Mouse (Mus musculus) heart, embryonic 14.5 days (tissue): ENCODE results near the gene Nfu1. TPM values are rescaled to one million over a fixed set of nuclear protein-coding genes. Genes with fewer than 3 reads are reported as not detected.
"Not testable (repeated sequence)": the region's sequence is repeated elsewhere in the genome, so short reads cannot be mapped to it uniquely, and the experiment has no call there.

ENCODE experiments used
- ATAC-seq: fragments of 200-750 bp; cut with Nextera tagmentation; 2 replicates; pipeline ENCODE4 v1.8.0; 2017; ENCODE audit warnings: low read depth, moderate TSS enrichment; ENCODE audit not compliant: insufficient number of reproducible peaks, insufficient read depth, low FRiP score
- H3K27ac ChIP-seq, 2 experiments: fragments of 200-500 bp in 1 of 2; fragments of 300-500 bp in 1 of 2; sonication (generic) in 1 of 2; replicated peaks in 1 of 2; 2 replicates each; pipeline ENCODE4 v1.5.1; 2012 to 2014; ENCODE audit warnings: low read depth in 2 of 2, low read length in 2 of 2, control low read depth in 1 of 2, mild to moderate bottlenecking in 1 of 2, mixed read lengths in 1 of 2; ENCODE audit not compliant: control insufficient read depth in 1 of 2, insufficient read depth in 1 of 2
- H3K27me3 ChIP-seq: fragments of 300-500 bp; sonication (generic); 2 replicates; pipeline ENCODE4 v1.6.1; 2014; ENCODE audit warnings: mild to moderate bottlenecking, low read length, control low read depth; ENCODE audit not compliant: control insufficient read depth, insufficient read depth
- H3K36me3 ChIP-seq: fragments of 300-500 bp; sonication (generic); 2 replicates; pipeline ENCODE4 v1.6.1; 2014; ENCODE audit warnings: mild to moderate bottlenecking, control low read depth, low read length, mixed read lengths; ENCODE audit not compliant: control insufficient read depth, insufficient read depth
- H3K4me1 ChIP-seq, 2 experiments: fragments of 200-500 bp in 1 of 2; fragments of 300-500 bp in 1 of 2; sonication (generic) in 1 of 2; 2 replicates each; pipeline ENCODE4 v1.6.1; 2012 to 2014; ENCODE audit warnings: low read length in 2 of 2, control low read depth in 1 of 2, mixed read lengths in 1 of 2; ENCODE audit not compliant: control insufficient read depth in 2 of 2, insufficient read depth in 2 of 2
- H3K4me2 ChIP-seq: fragments of 300-500 bp; sonication (generic); 2 replicates; pipeline ENCODE4 v1.6.1; 2014; ENCODE audit warnings: mild to moderate bottlenecking, low read length
- H3K4me3 ChIP-seq, 2 experiments: fragments of 200-500 bp in 1 of 2; fragments of 300-500 bp in 1 of 2; sonication (generic) in 1 of 2; 2 replicates each; pipeline ENCODE4 v1.5.1; 2012 to 2014; ENCODE audit warnings: low read length in 2 of 2, mild to moderate bottlenecking in 2 of 2, control low read depth in 1 of 2, low read depth in 1 of 2, moderate library complexity in 1 of 2; ENCODE audit not compliant: control insufficient read depth in 1 of 2, insufficient read depth in 1 of 2
- H3K9ac ChIP-seq: fragments of 300-500 bp; sonication (generic); 2 replicates; pipeline ENCODE4 v1.6.1; 2014; ENCODE audit warnings: mild to moderate bottlenecking, low read length
- H3K9me3 ChIP-seq: fragments of 300-500 bp; sonication (generic); 2 replicates; pipeline ENCODE4 v1.6.1; 2016; ENCODE audit warnings: low read length, control low read depth; ENCODE audit not compliant: control insufficient read depth
- WGBS: fragments of 180-500 bp; shearing (Covaris S2); extraction: QIAGEN DNeasy Blood & Tissue Kit; methylation state at CpG from one replicate; pipeline ENCODE4 v1.1.7; 2014; 5-methylcytosine and 5-hydroxymethylcytosine counted together
- polyA plus RNA-seq: library from polyadenylated mRNA; unstranded; fragments of >200 nt; fragmentation: Nextera tagmentation; extraction: Ambion mirVana; gene quantifications from 2 replicates; pipeline ENCODE4 v1.2.1, GENCODE M21; 2014

The Nfu1 gene
- polyA plus RNA-seq, 1 experiment from 2014 or later = 108 TPM

DNA sequence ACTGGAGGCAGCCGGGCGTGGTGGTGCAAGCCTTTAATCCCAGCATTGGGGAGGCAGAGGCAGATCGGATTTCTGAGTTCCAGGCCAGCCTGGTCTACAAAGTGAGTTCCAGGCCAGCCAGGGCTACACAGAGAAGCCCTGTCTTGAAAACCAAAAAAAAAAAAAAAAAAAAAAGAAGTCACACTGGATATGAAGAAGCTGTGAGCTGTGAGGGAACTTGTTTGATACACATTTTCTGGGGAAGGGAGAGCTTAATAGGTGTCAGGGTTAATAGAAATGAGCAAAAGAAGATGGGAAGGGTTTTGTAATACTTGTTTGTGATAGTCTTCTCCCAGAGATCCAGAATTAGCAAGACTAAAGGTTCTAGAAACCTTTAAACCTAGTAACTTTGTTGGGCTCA lies 36.5 kb downstream of the Nfu1 start:
- no peak overlapping the region for H3K4me2 ChIP-seq
- no peaks in the 10 kb centered on the region for H3K9me3 ChIP-seq
- ATAC-seq = no peak
- no peaks in the 10 kb centered on the region for H3K27me3 ChIP-seq
- H3K27ac ChIP-seq = no peak overlapping the region
- no peak overlapping the region for H3K9ac ChIP-seq
- H3K4me1 ChIP-seq = peaks cover 2 to 15% of the 10 kb centered on the region in 2 experiments; a peak in 2 of 4 replicates
- 81% methylated on average over 3 of the region's 3 CpGs for WGBS
- H3K4me3 ChIP-seq = no peak overlapping the region
- H3K36me3 ChIP-seq = peaks cover 13% of the 10 kb centered on the region; the same call in 1 of the 2 replicates

DNA sequence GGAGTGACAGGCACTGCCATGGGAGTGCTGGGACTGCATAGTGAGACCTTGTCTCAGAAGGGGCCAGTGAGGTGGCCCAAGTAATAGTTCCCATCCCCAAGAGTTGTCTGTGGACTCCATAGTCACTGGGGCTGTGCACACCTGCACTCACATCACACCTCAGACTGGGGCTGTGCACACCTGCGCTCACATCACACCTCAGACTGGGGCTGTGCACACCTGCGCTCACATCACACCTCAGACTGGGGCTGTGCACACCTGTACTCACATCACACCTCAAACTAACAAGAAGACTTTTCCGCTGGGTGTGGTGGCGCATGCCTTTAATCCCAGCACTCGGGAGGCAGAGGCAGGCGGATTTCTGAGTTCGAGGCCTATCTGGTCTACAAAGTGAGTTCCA lies 39.7 kb downstream of the Nfu1 start:
- not testable (repeated sequence) for H3K27me3 ChIP-seq, ATAC-seq, H3K27ac ChIP-seq, H3K4me1 ChIP-seq, H3K9me3 ChIP-seq, H3K4me2 ChIP-seq, H3K9ac ChIP-seq, H3K4me3 ChIP-seq
- peaks cover 36% of the 10 kb centered on the region for H3K36me3 ChIP-seq
- WGBS = 93% methylated on average over 7 of the region's 7 CpGs

DNA sequence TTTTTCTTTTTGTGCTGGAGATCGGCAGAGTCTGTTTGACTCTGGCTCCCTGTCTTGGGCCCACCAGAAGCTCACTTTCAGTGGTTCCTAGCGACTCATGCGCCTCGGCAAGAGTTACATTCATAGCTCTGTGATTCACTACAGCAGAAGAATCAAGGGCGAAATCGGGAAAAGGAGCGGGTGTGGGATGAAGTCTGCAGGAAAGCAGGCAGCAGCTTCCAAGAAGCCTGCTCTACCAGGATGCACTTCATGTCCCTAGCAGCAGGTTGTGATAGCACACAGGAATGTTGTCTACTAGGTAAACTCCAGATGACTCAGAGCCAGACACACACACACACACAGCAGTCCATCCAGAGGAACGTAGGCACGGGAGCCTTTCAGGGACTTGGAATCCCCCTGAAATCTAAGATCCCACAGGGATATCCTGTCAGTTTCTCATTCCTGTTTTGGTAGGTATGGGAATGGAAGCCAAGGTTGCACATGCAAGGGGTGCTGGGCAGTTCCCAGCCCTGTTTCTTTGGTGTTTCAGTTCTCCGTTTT lies 42.9 kb downstream of the Nfu1 start:
- no peak overlapping the region for H3K27ac ChIP-seq
- no peak overlapping the region for H3K4me2 ChIP-seq
- no peaks in the 10 kb centered on the region for H3K27me3 ChIP-seq
- no peaks in the 10 kb centered on the region for H3K4me1 ChIP-seq
- H3K9ac ChIP-seq = no peak overlapping the region
- WGBS = 76% methylated on average over 10 of the region's 10 CpGs
- no peaks in the 10 kb centered on the region for H3K9me3 ChIP-seq
- H3K36me3 ChIP-seq = peaks cover 67% of the 10 kb centered on the region
- no peak overlapping the region for H3K4me3 ChIP-seq
- ATAC-seq = no peak

DNA sequence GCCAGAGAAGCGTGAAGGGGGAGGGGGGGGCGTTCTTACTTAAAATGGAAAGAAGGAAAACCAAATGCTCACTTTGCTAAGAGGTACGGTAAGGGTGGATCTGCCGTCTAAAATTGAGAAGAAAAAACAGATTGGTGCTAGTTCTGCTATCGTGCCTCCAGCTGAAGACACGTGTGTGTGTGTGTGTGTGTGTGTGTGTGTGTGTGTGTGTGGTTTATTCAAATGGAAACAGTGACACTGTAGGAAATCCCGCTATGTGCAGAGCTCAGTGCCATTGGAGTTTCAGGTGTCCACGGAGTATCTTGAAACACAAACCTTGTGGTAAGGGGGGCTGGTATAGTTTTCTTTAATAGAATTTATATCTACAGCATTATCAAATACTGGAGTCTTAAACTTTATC lies 45.2 kb downstream of the Nfu1 start:
- no peak overlapping the region for H3K4me2 ChIP-seq
- no peak overlapping the region for H3K4me3 ChIP-seq
- no peak for ATAC-seq
- H3K9me3 ChIP-seq = no peaks in the 10 kb centered on the region
- peaks cover 76% of the 10 kb centered on the region for H3K36me3 ChIP-seq
- WGBS = 91% methylated on average over 8 of the region's 8 CpGs
- H3K9ac ChIP-seq = no peak overlapping the region
- no peak overlapping the region for H3K27ac ChIP-seq
- no peaks in the 10 kb centered on the region for H3K4me1 ChIP-seq
- no peaks in the 10 kb centered on the region for H3K27me3 ChIP-seq

DNA sequence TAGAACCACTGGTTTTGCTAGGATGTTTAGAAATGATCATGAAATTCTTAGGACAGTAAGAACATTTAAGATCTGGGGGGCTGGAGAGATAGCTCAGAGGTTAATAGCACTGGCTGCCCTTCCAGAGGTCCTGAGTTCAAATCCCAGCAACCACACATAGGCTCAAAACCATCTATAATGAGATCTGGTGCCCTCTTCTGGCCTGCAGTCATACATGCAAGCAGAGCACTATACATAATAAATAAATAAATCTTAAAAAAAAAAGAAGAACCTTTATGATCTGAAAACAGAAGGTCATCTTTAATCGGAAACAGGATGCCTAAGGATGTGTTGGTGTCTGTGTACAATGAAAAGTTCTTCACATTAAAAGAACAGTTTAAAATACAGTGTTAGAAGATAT lies 50.7 kb downstream of the Nfu1 start:
- Histone ChIP-seq H3K9ac (no peak overlapping the region), H3K4me1 (no peaks in the 10 kb centered on the region), H3K36me3 (peaks cover 97% of the 10 kb centered on the region), H3K9me3 (no peaks in the 10 kb centered on the region), H3K27me3 (no peaks in the 10 kb centered on the region), H3K27ac (no peak overlapping the region), H3K4me2 (no peak overlapping the region), H3K4me3 (no peak overlapping the region)
- ATAC-seq = no peak
- WGBS = 95% methylated on average over 1 of the region's 1 CpGs

DNA sequence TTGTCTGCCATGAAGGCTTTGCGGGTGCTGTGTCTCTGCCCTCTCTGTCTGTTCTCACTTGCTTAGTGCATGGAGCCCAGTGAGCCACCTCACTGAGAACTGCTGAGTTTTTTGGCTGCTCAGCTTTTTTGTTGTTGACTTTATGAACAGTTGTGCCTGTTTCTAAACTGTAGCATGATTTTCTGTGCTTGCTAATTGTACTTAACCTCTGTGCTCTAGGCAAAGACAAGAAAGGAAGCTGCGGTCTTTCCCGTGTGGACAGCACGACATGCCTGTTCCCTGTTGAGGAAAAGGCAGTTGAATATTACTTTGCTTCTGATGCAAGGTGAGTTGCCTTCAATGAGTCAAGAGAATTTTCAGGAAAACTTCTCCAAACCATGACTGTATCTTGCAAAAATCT lies 54.5 kb downstream of the Nfu1 start:
- no peaks in the 10 kb centered on the region for H3K9me3 ChIP-seq
- H3K9ac ChIP-seq = peak overlapping the region; percentile 11; the same call in 1 of the 2 replicates
- no peaks in the 10 kb centered on the region for H3K4me1 ChIP-seq
- no peaks in the 10 kb centered on the region for H3K27me3 ChIP-seq
- no peak for ATAC-seq
- no peak overlapping the region for H3K27ac ChIP-seq
- peaks cover 96% of the 10 kb centered on the region for H3K36me3 ChIP-seq
- WGBS = 89% methylated on average over 4 of the region's 4 CpGs
- no peak overlapping the region for H3K4me3 ChIP-seq
- H3K4me2 ChIP-seq = no peak overlapping the region

DNA sequence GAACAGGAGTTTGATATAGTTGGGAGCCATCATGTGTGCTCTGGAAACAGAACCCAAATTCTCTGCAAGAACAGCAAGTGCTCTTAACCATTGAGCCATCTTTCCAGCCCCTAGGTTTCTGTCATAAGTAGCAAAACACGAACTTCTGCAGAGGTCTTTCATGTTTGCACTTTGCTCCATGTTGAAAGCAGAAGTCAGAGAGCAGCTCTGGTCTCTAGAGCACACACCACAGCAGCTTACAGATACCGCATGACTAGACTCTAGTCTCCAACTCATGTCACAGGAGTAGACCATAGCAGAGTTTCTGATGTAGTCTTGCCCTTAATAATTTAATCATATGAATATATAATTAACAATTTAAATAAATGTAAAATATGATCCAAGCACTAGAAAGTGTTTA lies 59.2 kb downstream of the Nfu1 start:
- ATAC-seq = no peak
- Histone ChIP-seq H3K9me3 (no peaks in the 10 kb centered on the region), H3K4me2 (no peak overlapping the region), H3K27me3 (no peaks in the 10 kb centered on the region), H3K36me3 (peaks cover 96% of the 10 kb centered on the region), H3K4me3 (no peak overlapping the region), H3K4me1 (peaks cover 2 to 3% of the 10 kb centered on the region in 2 experiments; a peak in 2 of 4 replicates), H3K9ac (no peak overlapping the region), H3K27ac (no peak overlapping the region)
- 90% methylated on average over 2 of the region's 2 CpGs for WGBS

DNA sequence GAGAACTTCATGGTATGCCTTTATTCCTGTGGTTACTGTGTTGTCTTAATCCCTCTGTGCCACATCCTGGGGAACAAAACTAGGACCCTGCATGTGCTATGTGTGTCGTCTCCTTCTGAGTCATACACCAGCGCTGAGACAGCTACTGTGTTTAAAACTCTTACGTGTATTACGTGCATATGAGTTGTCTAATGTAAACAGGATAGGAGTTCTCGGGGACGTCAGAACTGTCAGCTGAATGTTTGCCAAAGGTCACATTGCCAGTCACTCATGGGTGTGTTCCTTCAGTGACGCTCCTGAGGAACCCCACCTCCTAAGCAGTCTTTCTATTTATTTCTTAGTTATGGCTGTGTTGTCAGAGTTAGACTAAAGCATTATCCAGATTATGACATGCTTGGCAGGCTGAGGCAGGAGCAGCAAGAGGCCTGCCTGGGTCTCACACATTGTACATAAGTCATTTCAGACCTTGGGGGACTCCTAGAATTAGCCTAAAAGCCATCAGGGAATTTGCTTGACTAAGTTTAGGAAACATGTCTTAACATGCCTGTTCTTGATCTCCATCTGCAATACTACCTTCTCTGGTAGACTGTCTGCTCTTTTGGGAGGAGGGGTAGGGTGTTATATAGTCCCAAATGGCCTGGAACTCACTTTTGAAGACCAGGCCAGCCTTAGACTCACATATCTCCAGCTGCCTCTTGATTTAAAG lies 60.3 kb downstream of the Nfu1 start:
- Histone ChIP-seq H3K9ac (no peak overlapping the region), H3K4me2 (no peak overlapping the region), H3K36me3 (peaks cover 96% of the 10 kb centered on the region), H3K27ac (no peak overlapping the region), H3K4me3 (no peak overlapping the region), H3K4me1 (peaks cover 2 to 3% of the 10 kb centered on the region in 2 experiments; a peak in 2 of 4 replicates), H3K9me3 (no peaks in the 10 kb centered on the region), H3K27me3 (no peaks in the 10 kb centered on the region)
- WGBS = 56% methylated on average over 7 of the region's 7 CpGs
- no peak for ATAC-seq
